ENCODE assay signal across 8 mouse cellular contexts in the genomic region with DNA sequence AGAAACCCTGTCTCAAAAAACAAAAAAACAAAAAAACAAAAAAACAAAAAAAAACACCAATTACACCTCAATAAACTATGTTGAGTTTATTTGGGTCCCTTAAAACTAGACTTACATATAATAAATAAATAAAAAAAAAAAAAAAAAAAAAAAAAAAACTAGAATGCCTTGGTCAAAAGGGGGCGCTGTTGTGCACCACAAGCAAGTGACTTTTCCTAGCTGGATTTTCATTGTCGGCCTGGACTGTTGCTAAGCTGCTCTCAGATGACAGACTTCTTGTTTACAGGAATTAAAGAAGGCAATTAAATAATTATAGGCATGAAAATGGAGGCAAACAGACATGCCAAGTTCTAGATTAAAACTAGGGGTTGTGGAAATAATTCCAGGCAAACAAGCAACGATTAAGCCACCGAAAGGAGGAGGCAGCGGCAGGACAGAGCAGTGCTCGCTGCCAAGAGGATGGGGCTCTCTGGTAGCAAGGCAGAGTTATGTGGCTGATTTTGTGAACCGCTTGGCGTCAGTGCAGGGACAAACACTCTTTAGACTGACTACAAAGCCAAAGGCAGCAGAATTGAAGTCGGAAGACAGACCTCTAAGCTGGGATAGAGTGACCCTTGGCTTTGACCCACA. TPM values are rescaled to one million over a fixed set of nuclear protein-coding genes. Genes with fewer than 3 reads are reported as not detected.
DNase-seq lines count a peak whose midpoint lies in the region; ATAC-seq and TF ChIP-seq lines count a peak whose summit lies in the region.

No protein-coding gene starts in this region.

- H3K27me3 ChIP-seq in lung, embryonic 14.5 days (ENCODE audit: insufficient read depth, low read length), result no peaks in the 10 kb centered on the region

- H3K4me3 ChIP-seq in left cerebral cortex, adult 2 months, result no peak overlapping the region
- no peak overlapping the region for H3K4me3 ChIP-seq in lung, embryonic 14.5 days (ENCODE audit: low read depth, low read length)

- no peak overlapping the region for H3K4me2 ChIP-seq in lung, embryonic 14.5 days

- intact Hi-C loops in left cerebral cortex, adult 2 months (cut with DNase I), result no loop called here

- H3K9ac ChIP-seq in lung, embryonic 14.5 days, result no peak overlapping the region

- WGBS in lung, embryonic 14.5 days, result 35% methylated on average over 9 of the region's 9 CpGs

- H3K4me1 ChIP-seq in lung, embryonic 14.5 days (ENCODE audit: insufficient read depth), result no peaks in the 10 kb centered on the region

- H3K27ac ChIP-seq in left cerebral cortex, adult 2 months, result 0 out of 2 replicates have a peak overlapping the region, but pooled peaks have one; percentile 41
- H3K27ac ChIP-seq in lung, embryonic 14.5 days (ENCODE audit: low read depth), result no peak overlapping the region

- ATAC-seq in lung, embryonic 14.5 days (ENCODE audit: insufficient read depth), result no peak

- TF ChIP-seq CTCF in left cerebral cortex, adult 2 months (IDR thresholded peaks at IDR 0.05), result peak; percentile 64
- TF ChIP-seq CTCF in lung, embryonic 14.5 days (IDR thresholded peaks at IDR 0.05; ENCODE audit: low read depth), result peak; percentile 63

- H3K9me3 ChIP-seq in lung, embryonic 14.5 days (ENCODE audit: low read depth, low read length), result no peaks in the 10 kb centered on the region

- DNase-seq in adrenal gland, postnatal 14 days, result peak; percentile 61
- no peak for DNase-seq in adrenal gland, postnatal 4 days (ENCODE audit: low spot score in 2 of 2)
- DNase-seq in left cerebral cortex, adult 2 months (ENCODE audit: extremely low spot score in 1 of 2, low spot score in 2 of 2), result peak in 1 of 2 experiments; percentile 35
- DNase-seq in left cerebral cortex, adult 11 months (ENCODE audit: low spot score), result no peak
- peak; percentile 80 for DNase-seq in Muller cell, postnatal 12 days (ENCODE audit: inconsistent ontology term)
- DNase-seq in embryo, embryonic 11.5 days (ENCODE audit: low read depth, low spot score), result peak; percentile 46
- peak; percentile 74 for DNase-seq in lung, embryonic 14.5 days
- no peak for DNase-seq in T-cell, adult 2 months (ENCODE audit: low spot score)

- H3K36me3 ChIP-seq in lung, embryonic 14.5 days (ENCODE audit: insufficient read depth), result no peaks in the 10 kb centered on the region

RNA-seq across cellular contexts. Expression of gene Rab11a, which starts 31.6 kb away (rescaled TPM):
- 226 and 237 TPM in 2 replicates for total RNA-seq in adrenal gland, postnatal 14 days (2021)
- total RNA-seq in adrenal gland, postnatal 4 days (2021), result 100 to 1,000 TPM; 304 to 332 TPM
- 100 to 1,000 TPM; 232 to 250 TPM for total RNA-seq in left cerebral cortex, adult 2 months (2021)
- polyA plus RNA-seq in lung, embryonic 14.5 days (2014; fragmentation: Nextera tagmentation; extraction: Ambion mirVana), result 327 and 330 TPM in 2 replicates

RNA-seq across cellular contexts. Expression of gene Dennd4a, which starts 42.0 kb away (rescaled TPM):
- 18.6 and 20.7 TPM in 2 replicates for total RNA-seq in adrenal gland, postnatal 14 days (2021)
- total RNA-seq in adrenal gland, postnatal 4 days (2021), result 10 to 100 TPM; 19.5 to 21.8 TPM
- 10 to 100 TPM; 58.8 to 63.3 TPM for total RNA-seq in left cerebral cortex, adult 2 months (2021)
- 9.8 and 10.9 TPM in 2 replicates for polyA plus RNA-seq in lung, embryonic 14.5 days (2014; fragmentation: Nextera tagmentation; extraction: Ambion mirVana)

Comparison
In these comparisons a context has a peak if more than half of its experiments do, and no peak if none do; other contexts are left out.
1. DNase-seq: peak in adrenal gland, postnatal 14 days (single experiment), Muller cell, postnatal 12 days (single experiment), embryo, embryonic 11.5 days (single experiment) and lung, embryonic 14.5 days (single experiment); none in adrenal gland, postnatal 4 days (0 of 2), left cerebral cortex, adult 11 months (single experiment) and T-cell, adult 2 months (single experiment).